Mouse (Mus musculus) urinary bladder, postnatal 10 days (tissue): ENCODE data around the gene Fdxacb1.

Experiments
- DNase-seq: peaks from one replicate; pipeline ENCODE4 v3.0.0; 2022; ENCODE audit warnings: low spot score

The Fdxacb1 gene

GRCm38 (mm10) chr9:50768107-50769002 is at the start of gene Fdxacb1:
TSS of gene Fdxacb1 (plus strand) at chr9:50768236.
- peak; percentile 96 for DNase-seq

GRCm38 (mm10) chr9:50718878-50719277 is 49.2 kb upstream of the Fdxacb1 start:
- no peak for DNase-seq

GRCm38 (mm10) chr9:50721061-50721460 is 47.0 kb upstream of the Fdxacb1 start:
- no peak for DNase-seq

GRCm38 (mm10) chr9:50722451-50722911 is 45.6 kb upstream of the Fdxacb1 start:
- no peak for DNase-seq

- DNase-seq, result no peak
Measured at GRCm38 (mm10) chr9:50723406-50723805, 44.6 kb upstream of the Fdxacb1 start.

- no peak for DNase-seq
Measured at GRCm38 (mm10) chr9:50724147-50724546, 43.9 kb upstream of the Fdxacb1 start.

- no peak for DNase-seq
Measured at GRCm38 (mm10) chr9:50724661-50725330, 43.2 kb upstream of the Fdxacb1 start.

- DNase-seq, result no peak
Measured at GRCm38 (mm10) chr9:50725921-50726590, 42.0 kb upstream of the Fdxacb1 start.

- DNase-seq, result no peak
Measured at GRCm38 (mm10) chr9:50727171-50727924, 40.7 kb upstream of the Fdxacb1 start.

- DNase-seq, result no peak
Measured at GRCm38 (mm10) chr9:50727925-50728651, 39.9 kb upstream of the Fdxacb1 start.

- no peak for DNase-seq
Measured at GRCm38 (mm10) chr9:50729600-50729999, 38.4 kb upstream of the Fdxacb1 start.

GRCm38 (mm10) chr9:50732560-50732959 is 35.5 kb upstream of the Fdxacb1 start:
- DNase-seq, result no peak

GRCm38 (mm10) chr9:50734989-50735388 is 33.0 kb upstream of the Fdxacb1 start:
- no peak for DNase-seq

- DNase-seq, result peak; percentile 83
Measured at GRCm38 (mm10) chr9:50738914-50739870, 28.8 kb upstream of the Fdxacb1 start, which contains the start of gene Dixdc1. TSS of gene Dixdc1 (minus strand) at chr9:50739517.

GRCm38 (mm10) chr9:50740867-50741784 is 26.9 kb upstream of the Fdxacb1 start:
- DNase-seq, result no peak

- DNase-seq, result no peak
Measured at GRCm38 (mm10) chr9:50742261-50742660, 25.8 kb upstream of the Fdxacb1 start.

GRCm38 (mm10) chr9:50742744-50743143 is 25.3 kb upstream of the Fdxacb1 start:
- DNase-seq, result no peak

- no peak for DNase-seq
Measured at GRCm38 (mm10) chr9:50745806-50746205, 22.2 kb upstream of the Fdxacb1 start.

GRCm38 (mm10) chr9:50746214-50746677 is 21.8 kb upstream of the Fdxacb1 start, which contains the start of gene 2310030G06Rik:
TSS of gene 2310030G06Rik (minus strand) at chr9:50746536.
- no peak for DNase-seq
